Mouse (Mus musculus) liver, embryonic 13.5 days (tissue): ENCODE results near the gene Plin5. TPM values are rescaled to one million over a fixed set of nuclear protein-coding genes. Genes with fewer than 3 reads are reported as not detected.

Experiments used
- ATAC-seq: fragments of 200-750 bp; cut with Nextera tagmentation; 2 replicates; pipeline ENCODE4 v1.8.0; 2017; ENCODE audit warnings: low read depth, mild to moderate bottlenecking, moderate number of reproducible peaks, moderate library complexity
- DNase-seq: peaks from one replicate; pipeline ENCODE4 v3.0.0; 2022
- H3K27ac ChIP-seq: fragments of 300-500 bp; sonication (generic); 2 replicates; pipeline ENCODE4 v1.5.1; 2015; ENCODE audit warnings: moderate library complexity, mild to moderate bottlenecking, inconsistent platforms
- H3K27me3 ChIP-seq: fragments of 300-500 bp; sonication (generic); 2 replicates; pipeline ENCODE4 v1.6.1; 2015; ENCODE audit warnings: mild to moderate bottlenecking, inconsistent platforms
- H3K36me3 ChIP-seq: fragments of 300-500 bp; sonication (generic); 2 replicates; pipeline ENCODE4 v1.6.1; 2015; ENCODE audit warnings: mild to moderate bottlenecking, inconsistent platforms
- H3K4me1 ChIP-seq: fragments of 300-500 bp; sonication (generic); replicated peaks from 2 replicates; pipeline ENCODE4 v1.6.1; 2015; ENCODE audit warnings: inconsistent platforms
- H3K4me2 ChIP-seq: fragments of 300-500 bp; sonication (generic); 2 replicates; pipeline ENCODE4 v1.6.1; 2015; ENCODE audit warnings: inconsistent platforms, mild to moderate bottlenecking, moderate library complexity
- H3K4me3 ChIP-seq: fragments of 300-500 bp; sonication (generic); replicated peaks from 2 replicates; pipeline ENCODE4 v1.5.1; 2015; ENCODE audit warnings: mild to moderate bottlenecking, inconsistent platforms
- H3K9ac ChIP-seq: fragments of 300-500 bp; sonication (generic); 2 replicates; pipeline ENCODE4 v1.6.1; 2015; ENCODE audit warnings: mild to moderate bottlenecking, inconsistent platforms
- H3K9me3 ChIP-seq: fragments of 300-500 bp; sonication (generic); replicated peaks from 2 replicates; pipeline ENCODE4 v1.6.1; 2016; ENCODE audit warnings: inconsistent platforms
- WGBS: fragments of 180-500 bp; shearing (Covaris S2); methylation state at CpG from one replicate; pipeline ENCODE4 v1.1.7; 2015; ENCODE audit not compliant: insufficient replicate concordance; 5-methylcytosine and 5-hydroxymethylcytosine counted together
- polyA plus RNA-seq: library from polyadenylated mRNA; unstranded; fragments of >200 nt; fragmentation: Nextera tagmentation; extraction: Ambion mirVana; gene quantifications from 2 replicates; pipeline ENCODE4 v1.2.1, GENCODE M21; 2015

The Plin5 gene
- polyA plus RNA-seq, 1 experiment from 2014 or later, result 0.32 TPM

DNA sequence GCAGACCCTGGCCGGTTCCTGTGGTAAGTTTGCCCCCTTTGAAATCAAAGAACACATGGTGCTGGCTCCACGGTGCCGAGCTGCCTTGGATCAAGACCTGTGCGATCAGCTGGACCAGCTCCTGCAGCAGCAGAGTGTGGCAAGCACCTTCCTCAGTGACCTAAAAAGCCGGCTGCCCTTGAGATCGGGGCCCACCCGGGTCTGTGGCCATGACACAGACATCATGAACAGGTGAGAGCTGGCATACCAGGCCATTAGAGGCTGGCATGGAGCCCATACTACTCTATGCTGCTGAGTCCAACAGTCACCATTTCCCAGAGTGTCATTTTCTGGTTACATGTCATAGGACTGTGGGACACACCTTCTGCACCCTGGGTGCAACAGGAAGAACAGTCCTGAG is 55.3 kb downstream of the Plin5 start:
- Histone ChIP-seq H3K4me2 (no peak overlapping the region), H3K4me1 (peaks cover 12% of the 10 kb centered on the region), H3K36me3 (peaks cover 100% of the 10 kb centered on the region), H3K9me3 (no peaks in the 10 kb centered on the region), H3K27ac (no peak overlapping the region), H3K27me3 (no peaks in the 10 kb centered on the region), H3K9ac (no peak overlapping the region), H3K4me3 (no peak overlapping the region)
- WGBS, result 88% methylated on average over 7 of the region's 7 CpGs
- DNase-seq (no peak), ATAC-seq (no peak)

Other genes starting within 250 kb of the Plin5 start
- 2.1 and 3.1 TPM in 2 replicates for gene Zfp119a, start 238.7 kb downstream of the Plin5 start, polyA plus RNA-seq
- 6.5 and 7.7 TPM in 2 replicates for gene Zfp959, start 225.5 kb downstream of the Plin5 start, polyA plus RNA-seq
- 2.4 and 2.6 TPM in 2 replicates for gene Zfp119b, start 168.1 kb downstream of the Plin5 start, polyA plus RNA-seq
- gene Ebi3, start 165.0 kb downstream of the Plin5 start, polyA plus RNA-seq, result 4.6 and 5.0 TPM in 2 replicates
- gene Yju2, start 158.5 kb downstream of the Plin5 start, polyA plus RNA-seq, result 11.4 and 12.7 TPM in 2 replicates
- 0.22 and 0.34 TPM in 2 replicates for gene Shd, start 147.1 kb downstream of the Plin5 start, polyA plus RNA-seq
- 0.56 and 0.69 TPM in 2 replicates for gene Fsd1, start 131.1 kb downstream of the Plin5 start, polyA plus RNA-seq
- gene Stap2, start 112.0 kb downstream of the Plin5 start, polyA plus RNA-seq, result 1.5 and 1.8 TPM in 2 replicates
- gene Mpnd, start 111.9 kb downstream of the Plin5 start, polyA plus RNA-seq, result 13.5 and 14.5 TPM in 2 replicates
- 48.0 and 50.9 TPM in 2 replicates for gene Sh3gl1, start 81.0 kb downstream of the Plin5 start, polyA plus RNA-seq
- gene Chaf1a, start 77.2 kb downstream of the Plin5 start, polyA plus RNA-seq, result 19.8 and 27.1 TPM in 2 replicates
- 14.2 and 15.6 TPM in 2 replicates for gene Ubxn6, start 42.6 kb downstream of the Plin5 start, polyA plus RNA-seq
- 59.0 and 64.9 TPM in 2 replicates for gene Hdgfl2, start 38.0 kb downstream of the Plin5 start, polyA plus RNA-seq
- gene Plin4, start 7.8 kb downstream of the Plin5 start, polyA plus RNA-seq, result not detected in 2 replicates
- gene Lrg1, start 4.4 kb upstream of the Plin5 start, polyA plus RNA-seq, result 0.36 and 0.43 TPM in 2 replicates
- gene Sema6b, start 22.7 kb upstream of the Plin5 start, polyA plus RNA-seq, result 0.51 and 0.55 TPM in 2 replicates
- gene Tnfaip8l1, start 44.9 kb upstream of the Plin5 start, polyA plus RNA-seq, result 2.7 and 2.9 TPM in 2 replicates
- gene Mydgf, start 66.3 kb upstream of the Plin5 start, polyA plus RNA-seq, result 59.2 and 66.7 TPM in 2 replicates
- gene Dpp9, start 101.3 kb upstream of the Plin5 start, polyA plus RNA-seq, result 19.6 and 23.0 TPM in 2 replicates
- 6.1 and 7.1 TPM in 2 replicates for gene Fem1a, start 139.2 kb upstream of the Plin5 start, polyA plus RNA-seq
- gene Ticam1, start 159.2 kb upstream of the Plin5 start, polyA plus RNA-seq, result 2.3 and 2.7 TPM in 2 replicates
- gene Plin3, start 175.3 kb upstream of the Plin5 start, polyA plus RNA-seq, result 24.9 and 27.1 TPM in 2 replicates
- gene Arrdc5, start 182.7 kb upstream of the Plin5 start, polyA plus RNA-seq, result not detected in 2 replicates
- gene Uhrf1, start 185.7 kb upstream of the Plin5 start, polyA plus RNA-seq, result 121 and 131 TPM in 2 replicates
- 6.1 and 7.1 TPM in 2 replicates for gene Kdm4b, start 208.5 kb upstream of the Plin5 start, polyA plus RNA-seq